Mouse (Mus musculus): ENCODE measurements around the gene Ston1.

Ston1 gene

DNA sequence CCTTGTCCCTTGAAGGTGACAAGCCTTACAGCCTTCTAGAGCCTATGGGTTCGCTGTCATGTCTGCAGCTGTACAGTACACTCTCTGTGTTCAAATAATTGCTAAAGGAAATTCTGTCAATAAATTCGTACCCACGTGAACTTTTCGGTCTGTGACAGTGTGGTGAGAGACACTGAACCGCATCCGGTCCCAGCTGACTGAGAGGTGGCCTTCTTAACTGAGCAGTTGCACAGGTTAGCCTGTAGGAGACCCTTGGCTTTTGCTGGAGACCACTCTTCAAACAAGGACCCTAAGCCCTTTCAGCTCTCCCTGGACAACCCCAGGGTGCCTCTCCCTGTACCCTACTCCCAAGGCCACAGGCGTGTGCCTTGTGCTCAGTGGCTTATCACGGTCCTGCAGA, 9.3 kb upstream of the Ston1 start:
- no peak for DNase-seq (ENCODE audit: low spot score)

DNA sequence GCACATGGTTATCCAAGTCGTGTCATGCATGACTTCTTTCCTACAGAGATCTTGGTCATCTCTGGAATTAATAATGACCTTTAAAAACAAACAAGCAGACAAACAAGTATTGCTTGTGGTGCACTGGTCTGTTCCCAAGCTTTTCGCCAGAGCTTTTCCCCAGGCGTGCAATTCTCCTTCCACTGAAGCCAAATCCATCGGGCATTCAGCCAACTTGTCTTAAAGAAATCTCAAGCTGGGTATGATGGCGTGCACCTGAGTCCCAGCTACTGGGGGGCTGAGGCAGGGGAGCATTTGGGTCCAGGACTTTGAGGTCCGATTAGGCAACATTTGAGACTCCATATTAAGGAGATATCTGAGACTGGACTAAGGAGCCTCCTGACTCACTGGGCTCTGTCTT, 7.2 kb upstream of the Ston1 start:
- no peak for DNase-seq (ENCODE audit: low spot score)

DNA sequence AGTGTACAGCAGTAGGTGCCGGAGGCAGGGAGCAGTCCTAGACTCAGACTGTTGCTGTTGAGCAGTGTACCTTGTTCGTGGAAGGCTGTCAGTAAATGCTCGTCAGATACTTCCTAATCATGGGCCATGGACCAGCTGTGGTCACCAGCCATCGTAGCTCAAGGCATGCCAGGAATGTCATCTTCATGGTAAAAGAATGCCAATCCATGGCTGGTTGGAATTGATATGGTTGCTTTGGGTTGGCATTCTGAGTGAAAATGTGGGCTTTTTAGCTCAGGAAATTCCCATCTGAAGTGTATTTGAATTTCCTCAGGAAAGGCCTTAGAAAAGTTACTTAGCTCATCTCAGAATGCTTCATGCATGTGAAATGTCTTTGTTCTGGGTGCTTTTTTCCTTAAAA, 2.4 kb upstream of the Ston1 start:
- no peak for DNase-seq (ENCODE audit: low spot score)

DNA sequence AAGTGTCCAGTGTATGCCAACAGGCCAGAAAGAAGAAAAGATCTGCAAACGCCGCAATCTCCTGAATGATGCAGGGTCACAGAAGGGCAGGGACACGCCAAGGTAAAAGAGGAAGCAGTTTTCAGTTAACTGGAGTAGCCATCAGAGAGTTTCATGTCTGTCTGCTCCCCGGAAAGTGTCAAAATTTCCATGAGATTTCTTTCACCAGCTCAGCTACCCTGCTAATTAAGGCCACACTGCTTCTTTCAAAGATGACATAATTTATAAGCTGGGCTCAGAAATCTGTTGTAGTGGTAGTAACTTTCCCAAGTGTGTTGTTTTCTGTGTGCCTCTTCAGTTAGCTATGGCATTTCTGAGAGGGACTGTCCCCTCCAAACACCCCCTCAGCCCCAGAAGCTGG, 1.4 kb upstream of the Ston1 start:
- no peak for DNase-seq (ENCODE audit: low spot score)

DNA sequence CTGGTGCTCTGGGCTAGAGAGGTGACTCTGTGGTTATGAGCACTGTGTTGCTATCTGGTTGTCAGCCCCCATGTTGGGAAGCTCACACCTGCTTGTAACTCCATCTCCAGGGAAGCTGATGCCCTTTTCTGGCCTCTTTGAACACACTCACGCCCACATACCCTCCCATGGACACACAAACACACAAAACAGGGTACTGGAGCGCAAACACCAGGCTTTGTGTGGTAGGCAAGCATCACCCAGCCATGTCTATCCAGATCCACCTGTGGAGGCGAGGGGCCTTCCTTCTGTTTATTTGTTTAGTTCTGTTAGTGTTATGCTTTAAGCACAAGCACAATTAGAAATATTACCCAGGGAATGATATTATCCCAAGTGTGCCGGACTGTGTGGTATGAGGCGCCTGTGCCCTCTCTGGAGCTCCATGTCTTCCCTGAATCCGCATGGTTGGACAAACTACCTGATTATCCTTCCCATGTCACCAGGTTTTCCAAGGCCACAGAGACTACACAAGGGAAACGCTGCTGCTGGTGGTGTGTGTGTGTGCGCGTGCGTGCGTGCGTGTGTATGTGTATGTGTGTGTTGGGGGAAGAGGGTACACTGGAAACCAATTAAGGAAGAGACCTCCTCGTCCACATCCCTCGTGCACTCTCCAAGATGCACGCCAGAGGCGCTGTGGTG, 801 bp upstream of the Ston1 start:
- DNase-seq (ENCODE audit: low spot score), result no peak

DNA sequence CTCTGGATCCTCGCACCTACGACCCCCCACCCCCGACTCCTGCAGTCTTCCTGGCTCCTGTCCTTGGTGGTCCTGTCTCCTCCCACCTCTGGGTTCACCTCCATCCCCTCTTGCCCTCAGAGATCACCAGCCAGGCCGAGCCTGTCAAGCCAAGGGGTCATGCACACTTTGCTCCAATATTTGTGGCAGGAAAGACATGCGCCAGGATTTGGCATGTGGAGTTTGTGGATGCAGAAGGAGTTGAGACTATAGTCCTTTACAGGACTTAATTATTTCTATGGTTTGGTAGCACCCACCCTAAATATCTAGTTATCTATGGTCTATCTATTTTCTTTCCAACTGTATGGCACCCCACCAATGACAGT, 554 bp downstream of the Ston1 start:
- DNase-seq (ENCODE audit: low spot score), result no peak

DNA sequence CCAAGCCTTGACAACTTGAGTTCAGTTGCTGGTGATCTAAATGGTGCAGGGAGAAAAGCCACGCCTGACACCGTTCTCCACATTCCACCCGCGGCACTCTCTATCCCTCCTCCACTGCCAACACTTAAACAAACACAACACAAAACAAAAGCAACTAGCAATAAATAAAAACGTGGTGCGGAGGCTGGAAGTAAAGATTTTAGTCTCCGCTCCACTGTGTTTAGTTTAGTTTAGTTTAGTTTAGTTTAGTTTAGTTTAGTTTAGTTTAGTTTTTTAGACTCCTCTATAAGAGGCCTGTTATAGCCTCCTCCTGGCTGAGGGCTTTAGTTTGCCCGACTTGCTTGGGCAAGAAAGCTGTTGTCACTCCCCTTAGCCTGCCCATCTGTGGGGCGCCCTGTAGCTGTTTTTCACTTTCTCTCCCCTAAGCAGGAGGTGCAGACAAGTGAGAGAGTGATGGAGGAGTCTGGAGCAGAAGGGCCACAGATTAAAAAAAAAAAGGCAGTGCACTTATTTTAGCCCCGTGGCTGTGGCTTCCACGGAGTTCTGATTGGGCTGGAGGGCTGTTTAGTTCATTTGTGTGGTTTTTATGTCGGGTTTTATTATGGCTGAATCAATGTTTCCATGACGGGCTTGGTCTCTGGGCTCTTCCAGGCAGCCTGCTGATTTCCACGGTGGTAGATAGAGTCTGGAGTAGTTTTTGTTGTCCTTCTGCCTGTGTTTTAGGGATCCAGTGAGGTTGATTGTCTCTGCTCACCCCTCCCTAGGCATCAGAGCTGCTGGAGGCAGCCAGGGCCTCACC, 1.3 kb downstream of the Ston1 start:
- DNase-seq (ENCODE audit: low spot score), result no peak

DNA sequence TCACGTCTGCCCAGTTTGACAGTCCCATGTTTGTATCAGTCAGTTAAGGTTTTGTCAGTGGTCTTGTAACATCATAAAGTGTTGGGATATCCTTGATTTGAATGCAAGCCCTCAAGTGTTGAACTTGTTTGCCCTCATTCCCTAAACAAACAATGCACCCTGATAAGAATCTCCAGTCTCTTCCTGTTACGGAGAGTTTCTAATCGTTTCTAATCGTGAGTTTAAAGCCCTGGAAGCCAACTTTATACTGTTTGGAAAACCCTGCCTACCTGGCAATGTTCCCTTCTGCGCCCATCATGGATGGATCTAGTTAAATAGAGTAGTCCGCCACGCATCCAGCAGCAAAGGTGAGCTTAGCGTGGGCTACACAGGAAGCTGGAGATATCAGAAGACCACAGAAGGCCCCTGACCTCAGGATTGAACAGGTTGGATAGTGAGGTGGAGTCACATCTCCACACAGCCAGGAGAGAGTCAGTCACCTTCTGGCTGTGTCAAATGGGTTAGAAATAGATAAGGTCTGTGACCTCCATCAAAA, 3.1 kb downstream of the Ston1 start:
- no peak for DNase-seq (ENCODE audit: low spot score)

DNA sequence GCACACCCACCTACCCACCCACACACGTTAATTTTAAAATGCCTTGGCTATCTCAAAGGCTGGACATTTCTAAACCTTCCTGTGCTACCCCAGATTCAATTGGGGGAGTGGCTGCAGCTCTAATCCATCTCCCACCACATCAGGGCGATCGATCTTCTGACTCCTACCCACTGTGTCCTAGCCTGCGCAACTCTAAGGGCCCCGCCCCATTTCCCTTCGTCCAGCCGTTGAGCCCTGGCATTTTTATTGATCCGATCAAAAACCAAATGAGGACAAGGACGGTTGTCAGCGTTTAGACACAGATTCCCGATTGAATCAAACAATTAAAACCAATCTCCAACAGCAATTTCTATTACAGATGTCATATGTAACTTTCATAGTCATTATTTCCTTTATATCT, 6.5 kb downstream of the Ston1 start:
- no peak for DNase-seq (ENCODE audit: low spot score)

DNA sequence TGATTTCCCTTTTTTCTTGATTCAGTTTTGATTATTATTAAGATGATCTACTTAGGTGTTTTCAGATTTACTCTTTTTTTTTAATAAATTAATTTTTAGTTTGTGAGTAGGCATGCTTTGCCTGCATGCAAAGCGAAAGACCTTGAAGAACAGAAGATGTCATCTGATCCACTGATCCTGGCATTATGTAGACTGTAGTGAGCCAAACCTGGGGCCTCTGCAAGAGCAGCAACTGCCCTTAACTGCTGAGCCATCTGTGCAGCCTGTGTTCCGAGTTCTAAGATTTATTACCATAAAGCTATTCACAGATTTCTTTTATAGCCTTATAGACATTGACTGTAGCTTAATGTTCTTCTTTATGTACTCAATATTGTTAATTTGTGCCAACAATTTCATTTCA, 8.6 kb downstream of the Ston1 start:
- no peak for DNase-seq (ENCODE audit: low spot score)

DNA sequence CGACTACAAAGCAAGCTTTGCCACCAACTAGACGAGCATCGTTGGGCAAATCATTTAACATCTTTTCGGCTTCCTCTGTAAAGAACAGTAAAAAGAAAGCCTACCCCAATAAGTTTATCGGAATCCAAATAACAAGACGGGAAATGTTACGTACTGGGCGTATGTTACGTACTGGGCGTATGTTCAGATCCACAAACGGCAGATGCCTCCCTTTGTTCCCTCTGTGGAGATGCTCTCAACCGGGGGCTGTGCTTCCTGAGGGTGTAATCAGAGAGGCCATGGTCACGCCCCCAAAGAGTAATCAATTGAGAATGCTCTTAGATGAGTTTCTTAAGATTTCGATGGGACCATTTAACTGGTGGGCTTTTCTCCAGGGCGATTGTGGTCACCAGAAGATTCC, 11.9 kb downstream of the Ston1 start:
- no peak for DNase-seq (ENCODE audit: low spot score)

DNA sequence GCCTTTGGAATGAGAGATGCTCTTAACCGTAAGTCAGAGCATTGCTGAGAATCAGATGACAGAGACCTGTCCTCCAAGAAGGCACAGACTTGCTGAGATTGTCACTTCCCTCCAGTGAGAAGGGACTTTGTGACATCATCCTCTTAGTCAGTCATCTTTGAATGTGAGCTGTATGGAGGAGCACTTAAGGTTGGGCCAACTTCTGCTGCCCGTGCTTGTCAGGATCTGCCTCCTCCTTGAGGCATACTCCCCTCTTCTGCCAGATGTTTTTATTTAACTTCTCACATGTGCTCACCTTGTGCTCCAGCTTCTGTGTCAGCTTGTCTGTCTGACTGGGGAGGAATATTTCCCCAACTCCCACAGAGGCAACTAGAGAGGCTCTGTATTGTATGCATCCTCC, 13.6 kb downstream of the Ston1 start:
- DNase-seq (ENCODE audit: low spot score), result no peak

DNA sequence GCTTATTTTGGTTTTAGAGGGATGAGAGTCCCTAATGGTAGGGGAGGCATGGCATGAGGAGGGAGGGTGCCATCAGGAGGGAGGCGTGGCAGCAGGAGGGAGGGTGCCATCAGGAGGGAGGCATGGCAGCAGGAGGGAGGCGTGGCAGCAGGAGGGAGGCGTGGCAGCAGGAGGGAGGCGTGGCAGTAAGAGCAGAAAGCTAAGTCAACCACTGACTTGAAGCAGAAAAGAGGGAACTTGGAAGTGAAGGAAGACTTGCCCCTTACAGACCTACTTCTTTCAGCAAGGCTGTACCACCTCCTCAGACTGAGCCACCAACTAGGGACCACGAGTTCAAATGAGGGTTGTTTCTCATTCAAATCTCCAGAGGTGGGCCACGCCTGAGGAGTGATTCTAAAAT, 15.7 kb downstream of the Ston1 start:
- DNase-seq (ENCODE audit: low spot score), result no peak

DNA sequence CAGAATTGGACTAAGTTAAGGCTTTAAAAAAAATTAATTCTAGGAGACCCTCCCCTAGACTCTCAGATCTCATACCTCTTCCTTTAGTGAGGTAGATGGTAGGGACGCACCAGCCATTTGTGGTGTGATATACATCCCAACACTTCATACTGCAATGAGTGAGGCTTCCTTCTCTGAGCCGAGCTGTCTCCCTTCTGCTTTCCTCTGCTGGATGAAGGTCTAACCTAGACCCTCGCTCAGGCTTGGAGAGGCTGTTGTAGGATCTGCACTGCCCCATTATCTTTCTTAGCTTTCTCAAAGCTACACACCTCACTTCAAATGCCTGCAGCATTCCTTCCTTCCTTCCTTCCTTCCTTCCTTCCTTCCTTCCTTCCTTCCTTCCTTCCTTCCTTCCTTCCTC, 16.2 kb downstream of the Ston1 start:
- no peak for DNase-seq (ENCODE audit: low spot score)

DNA sequence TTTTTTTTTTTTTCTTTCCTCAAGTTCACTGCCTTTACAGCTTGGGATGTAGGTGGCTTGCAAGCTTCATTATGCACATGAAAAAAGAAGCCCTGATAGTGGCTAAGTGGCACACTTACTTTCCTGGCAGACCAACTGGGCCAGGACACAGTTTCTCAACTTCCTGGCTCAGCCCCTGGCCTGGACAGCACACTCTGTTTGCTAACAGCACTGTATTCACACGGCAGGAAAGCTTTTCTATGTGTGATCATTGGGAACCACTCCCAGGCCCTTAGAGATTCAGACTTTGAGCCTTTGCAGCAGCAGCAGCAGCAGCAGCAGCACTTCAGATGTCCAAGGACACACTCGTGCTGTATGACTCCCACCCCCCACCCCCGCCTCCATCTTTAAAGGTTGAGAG, 16.8 kb downstream of the Ston1 start:
- no peak for DNase-seq (ENCODE audit: low spot score)

DNA sequence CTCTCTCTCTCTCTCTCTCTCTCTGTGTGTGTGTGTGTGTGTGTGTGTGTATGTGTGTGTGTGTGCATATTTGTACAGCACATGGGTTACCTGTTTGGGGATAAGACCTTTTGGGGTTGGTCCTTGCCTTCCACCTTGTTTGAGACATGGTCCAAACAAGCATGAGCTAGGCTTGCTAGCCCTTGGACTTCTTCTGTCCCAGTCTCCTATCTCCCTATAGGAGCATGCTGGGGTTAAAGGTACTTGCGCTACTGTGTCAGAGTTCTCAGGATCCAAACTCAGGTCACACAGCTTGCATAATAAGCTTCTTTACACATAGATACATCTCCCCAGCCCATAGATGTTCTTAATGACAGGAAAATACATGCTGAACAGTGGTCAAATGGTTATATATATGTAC, 17.2 kb downstream of the Ston1 start:
- no peak for DNase-seq (ENCODE audit: low spot score)

DNA sequence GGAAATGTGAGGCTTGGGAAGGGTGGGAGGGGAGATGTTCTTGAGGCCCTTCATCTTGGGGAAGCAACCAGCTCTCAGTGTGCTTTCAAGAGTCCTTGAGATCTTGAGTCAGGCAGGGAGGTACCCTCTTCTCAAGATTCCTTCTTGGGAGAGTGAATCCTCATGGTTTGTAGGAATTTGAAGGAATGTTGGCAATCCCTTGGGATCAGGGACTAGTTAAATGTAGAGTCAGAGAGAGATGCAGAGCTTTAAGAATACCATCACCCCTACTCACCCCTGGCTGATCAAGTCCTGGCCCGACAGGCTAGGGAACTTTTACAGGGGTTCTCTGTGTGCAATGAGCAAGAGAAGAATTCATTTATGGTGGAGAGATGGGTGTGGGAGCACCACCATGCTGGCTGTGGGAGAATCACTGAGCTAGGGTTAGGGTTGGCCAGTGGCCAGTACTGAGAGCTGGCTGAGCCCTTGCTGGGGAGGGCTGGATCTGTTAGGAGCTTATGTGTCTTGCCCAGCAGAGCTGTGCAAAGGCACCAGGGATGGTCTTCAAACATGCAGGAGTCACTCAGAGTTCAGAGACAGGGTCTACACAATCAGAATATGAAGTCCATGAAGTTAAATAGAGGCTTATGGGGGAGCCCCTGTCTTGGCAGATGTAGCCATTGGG, 18.1 kb downstream of the Ston1 start:
- DNase-seq (ENCODE audit: low spot score), result no peak

DNA sequence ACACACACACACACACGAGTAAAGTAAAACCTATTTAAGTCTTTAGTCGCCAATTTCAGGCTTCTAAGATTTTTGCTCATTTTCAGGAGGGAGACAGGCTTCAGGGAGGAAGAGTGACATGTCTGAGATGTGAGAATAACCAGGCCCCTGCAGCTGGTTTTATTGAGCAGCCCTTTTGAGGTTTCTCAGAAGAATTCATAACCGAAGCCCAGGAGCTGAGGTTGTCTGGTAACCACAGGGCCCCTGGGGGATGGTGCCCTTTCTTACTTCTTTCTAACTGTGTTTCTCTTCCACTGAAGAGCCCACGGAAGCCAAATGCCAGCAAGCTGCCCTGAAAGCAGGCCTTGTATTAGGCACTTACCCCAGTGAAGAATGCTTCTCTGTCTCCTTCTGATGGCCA, 23.5 kb downstream of the Ston1 start:
- no peak for DNase-seq (ENCODE audit: low spot score)

DNA sequence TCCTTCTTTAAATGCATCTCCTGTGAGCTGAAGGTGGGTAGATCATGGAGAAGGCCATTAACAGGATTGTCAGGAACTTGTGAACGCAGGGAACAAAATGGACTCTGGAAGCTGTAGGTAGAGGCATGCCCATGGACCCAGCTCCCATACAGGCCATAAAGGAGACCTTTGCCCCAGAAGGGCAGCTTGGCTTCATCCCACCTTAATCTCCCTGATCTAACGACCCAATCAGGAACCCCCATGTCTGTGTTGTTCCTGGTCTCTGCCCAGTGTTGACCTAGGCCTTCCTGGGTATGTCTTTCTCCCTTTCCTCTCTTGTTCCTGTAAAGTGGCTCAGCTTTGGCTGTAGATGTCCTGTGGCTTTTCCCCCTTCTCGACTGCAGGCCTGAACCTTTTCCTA, 23.9 kb downstream of the Ston1 start:
- DNase-seq (ENCODE audit: low spot score), result no peak

DNA sequence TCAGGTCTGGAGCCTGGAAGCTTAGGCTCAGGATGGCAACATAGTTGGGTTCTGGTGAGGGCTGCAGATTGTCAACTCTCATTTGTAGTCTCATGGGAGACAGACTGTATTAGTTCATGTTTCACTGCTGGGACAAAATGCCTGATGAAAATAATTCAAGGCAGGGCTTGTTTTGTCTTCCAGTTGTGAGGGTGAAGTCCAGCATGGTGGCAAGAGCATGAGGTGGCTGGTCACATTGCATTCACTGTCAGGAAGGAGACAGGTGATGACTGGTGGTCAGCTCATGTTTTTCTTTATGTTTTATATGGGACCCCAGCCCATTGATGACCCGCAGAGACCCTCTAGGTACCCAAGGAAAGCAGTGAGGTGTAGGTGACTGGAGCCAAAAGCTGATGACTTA, 25.2 kb downstream of the Ston1 start:
- no peak for DNase-seq (ENCODE audit: low spot score)

DNA sequence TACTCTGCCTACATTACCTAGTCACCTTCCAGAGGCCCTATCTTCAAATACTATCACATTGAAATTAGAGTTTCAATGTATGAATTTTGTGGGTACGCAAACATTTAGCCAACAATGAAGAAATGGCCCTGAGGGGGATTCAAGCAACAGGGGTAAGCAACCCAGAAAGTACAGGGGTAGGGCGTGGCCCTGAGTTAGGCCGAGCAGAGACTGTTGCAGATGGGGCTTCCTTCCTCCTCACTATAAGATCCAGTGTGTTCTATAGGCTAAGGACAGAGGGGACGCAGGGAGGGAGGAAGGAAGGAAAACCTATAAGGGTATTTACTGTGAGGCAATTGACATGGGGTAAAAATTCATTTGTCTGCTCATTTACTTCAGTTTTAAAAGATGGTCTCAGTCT, 26.9 kb downstream of the Ston1 start:
- no peak for DNase-seq (ENCODE audit: low spot score)

DNA sequence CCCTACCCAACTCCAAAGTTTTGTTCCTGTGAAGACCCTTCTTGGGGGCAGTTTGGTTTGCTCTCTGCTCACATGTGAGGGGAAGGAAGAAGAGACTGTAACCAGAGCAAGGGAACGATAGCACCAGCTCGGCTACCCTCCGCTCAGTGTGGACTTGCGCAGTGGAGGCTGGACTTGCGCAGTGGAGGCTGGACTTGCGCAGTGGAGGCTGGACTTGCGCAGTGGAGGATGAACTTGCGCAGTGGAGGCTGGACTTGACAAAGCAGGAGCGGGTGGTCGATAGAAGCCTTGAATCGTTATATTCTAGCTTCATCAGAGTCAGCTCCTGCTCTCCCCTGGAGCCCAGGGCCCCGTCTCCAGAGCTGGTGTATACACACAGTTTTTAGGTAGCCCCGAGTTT, 27.9 kb downstream of the Ston1 start:
- DNase-seq (ENCODE audit: low spot score), result no peak

DNA sequence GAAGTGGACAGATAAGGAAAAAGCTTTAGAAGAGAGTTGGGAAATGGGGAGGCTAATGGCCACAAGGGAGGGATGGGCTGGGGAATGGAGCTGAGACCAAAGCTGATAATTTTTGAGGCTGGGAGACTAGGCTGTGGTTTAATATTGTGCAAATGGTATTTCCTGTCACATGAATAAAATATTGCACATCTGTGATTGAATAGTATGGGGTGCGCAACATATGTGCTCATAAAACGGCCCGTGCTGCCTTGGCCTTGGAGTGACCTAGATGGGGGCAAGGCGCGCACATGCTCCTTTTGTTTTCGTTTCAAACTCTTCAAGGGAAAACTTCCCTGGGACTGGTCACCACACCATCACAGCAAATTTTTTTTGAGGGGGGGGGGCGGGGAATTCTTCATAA, 28.4 kb downstream of the Ston1 start:
- no peak for DNase-seq (ENCODE audit: low spot score)
